Mouse (Mus musculus) T-helper 2 cell (primary cell): ENCODE measurements at regions not wholly inside any gene's neighbourhood (a gene's known extent, or its start where the extent isn't known, plus 50 kb on each side); places are given as distances from the start of the nearest gene placed in this dataset.

Experiments used
- in situ Hi-C: fragments of 300-600 bp; cut with MboI, MseI; formaldehyde crosslinking; loops from one replicate; pipeline ENCODE4 v1.15.1; 2025; ENCODE audit warnings: high pct_unique_total_duplicates

DNA sequence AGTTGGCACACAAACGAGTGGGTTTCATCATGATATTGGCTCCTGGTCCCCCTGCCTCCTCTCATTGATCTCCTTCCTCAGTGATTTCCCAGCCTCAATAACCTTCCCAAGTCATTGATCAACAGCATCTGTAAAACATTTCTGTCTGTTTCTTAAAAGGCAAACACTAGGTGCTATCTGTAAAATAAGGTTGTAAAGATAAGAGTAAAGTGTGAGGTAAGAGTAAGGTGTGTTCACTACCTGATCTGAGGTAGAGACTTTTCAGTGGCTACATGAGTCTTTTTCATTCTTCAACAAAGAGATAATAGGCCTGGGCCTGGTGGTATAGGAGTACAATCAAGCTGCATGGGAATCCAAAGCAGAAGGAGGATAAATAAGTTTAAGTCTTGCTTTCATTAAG lies 55.7 kb downstream of the Plk2 start:
- in situ Hi-C loops = no loop called here

DNA sequence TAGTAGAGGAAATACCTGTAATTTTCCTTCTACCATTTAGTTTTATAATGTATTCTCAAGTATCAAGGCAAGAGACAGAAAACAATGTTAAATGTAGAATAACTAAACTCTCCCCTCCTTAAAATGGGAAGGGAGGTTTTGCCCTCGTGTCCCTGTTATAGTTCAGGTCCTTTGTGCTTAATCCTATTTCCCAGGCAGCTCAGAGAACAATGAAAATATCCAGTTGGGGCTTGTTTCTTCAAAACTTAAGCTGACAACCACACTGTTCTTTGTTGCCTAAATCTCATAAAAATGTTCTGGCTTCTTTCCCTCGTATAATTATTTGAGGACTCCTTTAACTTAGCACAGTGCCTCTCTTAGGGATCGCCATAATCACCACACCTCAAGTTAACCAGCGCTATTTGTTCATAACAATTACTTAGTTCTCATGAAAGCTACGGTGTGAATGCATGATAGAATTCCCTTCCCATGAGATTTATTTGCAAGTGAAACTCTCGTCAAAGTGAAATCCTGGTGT lies 57.2 kb downstream of the Plk2 start:
- in situ Hi-C loops = no loop called here

DNA sequence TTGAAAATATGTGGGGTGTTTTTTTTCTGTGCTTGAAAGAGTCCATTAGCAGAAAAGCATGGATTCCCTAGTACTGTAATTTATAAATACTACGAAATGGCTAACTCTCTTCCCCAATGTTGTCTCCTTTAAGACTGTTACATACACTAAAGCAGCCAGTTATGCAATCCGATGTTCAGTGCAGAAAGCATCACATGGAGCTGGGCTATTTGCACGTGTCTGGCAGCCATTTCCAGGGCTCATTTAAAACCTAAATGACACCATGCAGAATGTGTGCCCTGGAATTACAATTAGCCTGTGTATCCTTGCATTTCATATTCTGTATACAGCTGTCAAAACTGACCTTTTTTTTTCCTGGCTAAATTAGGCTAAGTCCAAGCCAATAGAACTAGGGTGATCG lies 60.2 kb downstream of the Plk2 start:
- in situ Hi-C loops = no loop called here

DNA sequence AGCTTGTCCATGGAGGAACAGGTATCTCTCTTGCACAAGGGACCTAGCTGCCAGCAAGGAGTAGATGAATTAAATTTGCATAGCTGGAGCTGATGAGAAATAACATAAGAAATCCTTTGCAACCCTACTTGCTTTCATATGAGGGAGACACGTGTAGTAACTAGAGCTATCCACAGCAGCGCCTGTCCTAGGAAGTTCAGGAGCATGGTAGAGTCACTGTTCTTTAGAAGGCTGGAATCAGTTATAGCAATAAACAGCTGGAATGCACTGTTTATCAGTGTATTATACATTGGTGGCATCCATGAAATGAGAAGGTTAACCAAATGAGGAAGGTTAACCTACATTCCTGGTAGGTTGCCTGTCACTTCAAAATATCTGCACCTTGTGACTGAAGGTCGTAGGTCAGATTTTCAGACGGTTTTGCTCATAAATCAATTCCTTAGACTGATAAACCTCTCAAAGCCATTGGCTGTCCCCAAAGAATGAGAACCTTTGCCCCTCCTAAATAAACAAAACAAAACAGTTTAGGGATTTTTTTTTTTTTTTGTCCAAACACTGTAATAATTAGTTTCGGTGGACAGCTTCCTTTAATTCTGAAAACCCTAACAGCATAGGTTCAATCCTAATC lies 60.8 kb downstream of the Plk2 start:
- in situ Hi-C loops = no loop called here

DNA sequence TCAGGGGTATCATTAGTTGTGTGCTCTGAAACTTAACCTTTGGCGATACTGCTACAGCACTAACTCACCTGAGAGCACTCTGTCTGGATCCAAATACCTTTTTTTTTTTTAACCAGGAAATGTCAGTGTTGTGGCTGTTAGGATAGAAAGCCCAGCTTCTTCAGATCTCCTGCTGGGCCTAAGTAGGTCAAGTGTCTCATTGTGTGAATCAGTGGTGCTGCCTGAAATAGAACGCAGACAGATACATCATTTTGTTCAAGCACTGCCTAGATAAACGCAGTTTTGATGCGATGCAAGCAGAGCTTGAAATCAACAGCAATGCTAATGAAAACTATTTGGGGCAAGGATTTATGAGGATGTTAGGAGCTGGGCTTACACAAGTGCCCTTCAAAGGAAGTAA lies 63.9 kb downstream of the Plk2 start:
- in situ Hi-C loops = no loop called here

DNA sequence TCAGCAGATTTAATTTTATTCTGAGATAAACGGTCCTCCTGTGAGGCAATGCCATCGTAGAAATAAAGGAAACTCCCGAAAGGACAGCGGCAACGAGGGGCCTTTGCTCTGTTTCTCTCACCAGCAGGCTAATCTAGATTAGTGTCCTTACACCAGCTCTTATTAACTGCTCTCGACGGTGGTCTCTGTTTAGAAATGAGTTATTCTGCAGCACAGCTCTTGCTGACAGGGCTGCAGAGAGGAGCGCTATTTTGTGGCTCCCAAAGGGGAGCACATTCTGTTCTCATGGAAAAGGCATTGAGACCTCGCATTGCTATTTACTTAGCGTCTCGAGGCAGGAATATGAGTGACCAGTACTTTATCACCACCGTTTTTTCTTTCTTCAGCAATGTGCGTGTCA lies 66.7 kb downstream of the Plk2 start:
- in situ Hi-C loops = no loop called here

DNA sequence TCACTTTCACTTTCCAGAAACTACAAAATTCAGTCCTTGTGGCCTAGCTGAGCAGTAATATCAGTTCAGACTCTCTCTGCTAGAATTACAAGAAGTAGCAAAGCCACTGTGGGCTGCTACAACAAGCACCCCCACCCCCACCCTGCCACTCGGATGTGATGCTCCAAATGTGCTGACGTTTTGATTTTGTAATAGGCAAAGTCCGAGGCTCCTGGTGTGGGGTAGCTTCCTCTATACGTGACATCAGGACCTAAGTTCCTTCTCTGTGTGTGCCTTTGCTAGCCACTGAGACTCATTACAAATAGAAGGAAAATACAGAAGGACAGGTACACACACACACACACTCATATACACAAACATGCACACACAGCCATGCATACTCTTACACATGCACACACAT lies 76.7 kb downstream of the Plk2 start:
- in situ Hi-C loops = no loop called here

DNA sequence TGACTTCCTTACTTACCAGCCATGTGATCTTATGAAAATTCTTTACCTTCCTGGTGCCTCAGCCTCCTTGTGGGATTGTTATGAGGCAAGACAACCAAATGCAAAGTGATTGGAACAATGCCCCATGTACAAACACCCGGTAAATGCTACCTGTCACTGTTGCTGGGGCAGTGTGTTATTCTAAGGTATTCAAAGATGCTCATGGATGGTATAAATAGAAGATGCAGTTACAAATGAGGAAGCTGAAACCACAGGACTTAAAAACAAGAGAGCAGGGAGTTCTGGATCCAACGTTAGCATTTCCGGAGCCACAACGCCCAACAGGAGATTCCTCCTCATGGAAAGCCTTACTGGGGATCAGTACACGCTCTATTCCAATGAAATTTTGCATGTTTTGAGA lies 82.9 kb downstream of the Plk2 start:
- in situ Hi-C loops = no loop called here

DNA sequence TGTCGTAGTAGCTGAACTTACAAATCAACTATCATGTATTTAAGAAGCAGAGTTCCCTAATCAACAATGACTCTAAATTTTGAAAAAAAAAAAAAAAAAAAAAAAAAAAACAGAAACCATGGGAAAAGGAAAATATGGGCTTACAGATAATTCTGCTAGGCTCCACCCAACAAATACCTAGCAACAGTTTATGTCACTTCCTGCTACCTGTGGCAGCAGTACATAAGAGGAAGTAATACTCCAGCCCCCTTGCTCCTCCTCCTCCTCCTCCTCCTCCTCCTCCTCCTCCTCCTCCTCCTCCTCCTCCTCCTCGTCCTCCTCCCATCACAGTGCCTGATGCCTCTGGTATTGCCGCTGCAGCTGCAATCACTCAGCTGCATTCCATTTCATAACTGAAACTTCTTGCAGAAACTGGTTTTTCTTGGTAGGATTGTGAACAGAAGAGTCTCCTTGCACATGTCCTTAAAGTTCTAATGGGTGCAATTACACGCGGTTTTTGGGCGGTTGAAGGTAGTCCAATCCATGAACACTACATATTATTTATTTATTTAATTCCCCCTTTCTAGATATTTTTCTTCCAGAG lies 89.6 kb downstream of the Plk2 start:
- in situ Hi-C loops = no loop called here

DNA sequence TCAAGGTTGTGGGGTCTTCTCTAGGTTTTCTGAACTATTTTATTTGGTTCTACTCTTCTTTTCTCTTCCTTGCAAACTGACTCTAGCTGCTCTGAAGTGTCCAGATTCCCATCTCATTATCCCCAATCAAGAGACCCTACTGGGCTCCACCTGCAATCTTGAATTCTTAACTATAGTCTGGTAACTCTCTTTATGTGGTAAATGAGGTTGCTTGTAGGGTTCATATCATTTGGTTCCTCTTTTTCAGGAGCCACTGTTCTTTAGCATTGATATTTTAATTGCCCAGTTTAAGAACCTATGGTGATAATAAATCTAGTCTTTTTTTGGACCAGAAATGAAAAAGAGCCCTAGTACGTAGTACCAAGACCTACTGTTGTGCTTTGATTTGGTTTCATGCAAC lies 90.7 kb downstream of the Plk2 start:
- in situ Hi-C loops = no loop called here

DNA sequence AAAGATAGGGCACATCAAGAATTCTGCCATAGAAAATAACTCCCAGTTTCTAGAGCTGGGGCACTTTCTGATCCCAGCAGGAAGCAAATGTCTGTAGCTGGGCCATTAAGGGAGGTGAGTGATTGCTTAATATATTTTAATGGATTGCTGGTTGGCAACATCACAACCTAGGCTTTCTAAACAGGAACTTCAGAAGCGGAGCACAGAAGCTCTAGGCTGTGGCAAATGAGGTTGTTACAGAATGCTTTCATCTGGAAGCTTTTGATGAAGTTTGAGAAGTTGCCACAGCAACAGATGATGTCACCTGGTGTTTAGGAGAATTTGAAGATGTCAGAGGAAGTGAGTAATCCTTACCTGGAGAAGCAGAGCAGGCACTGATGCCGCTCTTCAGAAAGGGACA lies 95.3 kb downstream of the Plk2 start:
- in situ Hi-C loops = no loop called here

DNA sequence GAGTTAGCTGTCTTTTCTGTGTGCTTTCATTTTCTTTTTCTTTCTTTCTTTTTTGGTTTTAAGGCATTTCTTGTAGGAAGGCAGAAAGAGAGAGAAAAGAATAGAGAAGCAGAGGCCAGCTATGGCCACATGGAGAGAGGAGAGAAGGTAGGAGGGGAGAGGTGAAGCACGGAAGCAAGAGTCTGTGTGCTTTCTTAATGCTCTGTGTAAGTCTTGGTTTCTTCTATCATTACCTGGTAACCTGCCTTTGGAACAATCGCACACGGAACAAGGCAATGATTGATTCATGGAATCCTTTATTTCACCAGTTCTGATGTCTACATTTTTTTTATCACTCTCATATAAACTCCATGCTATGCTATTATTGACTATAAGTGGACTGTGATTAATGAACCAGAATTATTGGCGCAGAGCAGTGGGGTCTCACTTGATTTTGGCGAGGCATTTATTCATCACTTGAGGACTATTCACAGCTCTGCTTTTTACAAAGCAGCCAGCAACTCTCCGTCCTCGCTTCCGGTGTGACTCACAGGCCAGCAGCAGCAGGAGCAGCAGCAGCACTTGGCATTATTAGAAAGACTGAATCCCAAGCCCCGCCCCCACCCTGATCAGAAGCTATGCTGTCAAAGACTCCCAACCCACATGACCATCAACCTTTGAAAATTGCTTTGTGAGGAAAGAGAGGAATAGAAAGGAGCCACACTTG lies 97.6 kb downstream of the Plk2 start:
- in situ Hi-C loops = no loop called here

DNA sequence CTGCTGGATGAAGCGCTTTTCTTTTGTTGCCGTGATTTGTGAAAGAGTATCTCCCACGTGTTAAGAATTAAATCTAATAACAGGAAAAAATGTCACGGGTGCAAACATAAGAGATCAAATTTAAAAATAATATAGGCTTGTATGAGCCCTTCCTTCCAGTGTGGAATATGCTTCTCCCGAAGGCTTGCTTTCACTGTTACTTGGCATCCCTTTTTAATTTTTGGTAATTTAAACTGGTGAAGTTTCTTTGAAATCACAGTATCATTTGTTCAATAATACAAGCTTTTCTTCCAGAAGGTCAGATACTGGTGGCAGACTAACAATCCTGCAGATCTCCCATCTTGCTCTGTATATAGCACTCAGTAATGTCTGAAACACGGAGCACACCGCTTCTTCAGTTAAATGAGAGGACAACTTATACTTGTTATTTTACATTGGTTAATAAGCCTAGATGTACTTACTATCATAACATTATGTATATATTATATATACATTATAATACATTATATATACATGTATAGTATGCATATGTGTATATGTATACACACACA lies 98.2 kb downstream of the Plk2 start:
- in situ Hi-C loops = no loop called here

DNA sequence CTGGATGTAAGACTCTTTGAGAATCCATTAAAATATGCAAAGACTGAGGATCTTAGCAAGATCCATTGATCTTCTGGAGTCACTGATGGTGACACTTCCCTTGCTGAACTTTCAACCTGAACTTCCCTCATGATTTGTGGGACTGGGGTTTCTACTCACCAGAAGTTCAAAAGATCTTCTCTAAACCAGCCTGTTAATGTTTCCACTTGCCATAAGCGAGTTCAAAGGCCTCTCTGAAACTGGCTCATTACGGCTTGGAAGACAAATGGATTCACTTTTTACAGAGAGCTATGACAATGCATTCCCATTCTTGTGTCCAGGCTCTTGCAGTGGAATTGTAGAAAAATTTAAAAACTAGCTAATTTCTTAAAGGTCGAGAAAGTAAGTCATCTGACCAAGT lies 102.6 kb downstream of the Plk2 start:
- in situ Hi-C loops = no loop called here

DNA sequence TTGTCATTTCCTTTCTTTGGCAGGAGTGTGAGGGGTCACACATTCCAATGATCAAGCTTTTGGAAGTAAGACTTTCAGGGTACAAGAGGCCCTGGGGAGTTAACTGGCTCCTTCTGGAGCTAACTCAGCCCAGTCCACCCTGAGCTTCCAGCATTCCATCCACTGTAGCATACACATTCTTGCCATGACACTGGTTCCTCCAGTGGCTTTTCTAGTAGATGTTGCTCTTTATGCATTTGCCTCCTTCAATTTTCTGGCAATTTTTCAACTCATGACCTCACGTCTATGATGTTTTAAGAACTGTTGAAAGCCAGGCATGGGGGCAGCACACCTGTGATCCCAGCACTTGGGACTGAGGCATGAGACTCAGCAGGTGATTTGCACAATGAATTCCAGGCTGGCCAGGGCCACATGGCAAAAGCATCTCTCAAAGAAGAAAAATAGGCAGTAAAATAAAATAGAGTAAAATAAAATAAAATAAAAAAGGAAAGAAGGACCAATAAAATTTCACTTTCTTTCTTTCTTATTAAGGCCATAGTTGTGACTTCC lies 113.0 kb downstream of the Plk2 start:
- in situ Hi-C loops = no loop called here

DNA sequence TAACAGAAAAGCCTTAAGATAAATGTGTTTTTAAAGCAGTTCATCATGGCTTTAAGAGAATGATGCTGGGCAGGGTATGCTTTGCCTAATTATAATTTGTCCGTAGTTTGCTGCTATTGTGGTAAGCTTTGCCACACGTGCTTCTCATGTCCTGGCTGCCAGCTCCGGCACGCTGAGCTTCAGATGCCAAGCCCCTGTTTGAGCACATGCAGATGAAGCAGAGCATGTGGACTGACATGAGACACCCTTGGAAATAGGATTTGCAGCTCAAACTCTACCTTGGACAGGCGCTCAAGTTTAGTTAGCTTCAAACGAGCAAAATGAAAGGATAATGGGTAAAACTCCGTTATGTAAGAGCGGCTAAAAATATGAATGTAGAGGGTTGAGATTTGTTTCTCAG lies 123.1 kb downstream of the Plk2 start:
- in situ Hi-C loops = no loop called here

DNA sequence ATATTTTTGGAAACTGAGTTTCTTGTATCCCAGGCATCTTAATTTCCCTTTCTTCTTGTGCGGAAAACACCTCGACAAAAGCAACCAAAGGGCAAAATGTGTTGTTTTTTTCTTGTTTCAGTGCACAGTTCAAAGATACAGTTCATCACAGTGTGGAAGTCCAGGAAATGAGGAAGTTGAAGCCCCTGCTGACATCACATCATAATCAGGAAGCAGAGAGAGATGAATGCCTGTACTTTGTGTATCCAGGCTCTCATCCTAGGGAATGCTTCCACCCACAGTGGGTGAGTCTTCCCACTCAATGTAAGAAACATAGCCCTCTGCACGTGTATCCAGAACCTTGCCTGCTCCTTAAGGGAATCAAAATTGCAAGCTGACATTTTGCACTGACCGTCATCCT lies 128.1 kb downstream of the Plk2 start:
- in situ Hi-C loops = no loop called here

DNA sequence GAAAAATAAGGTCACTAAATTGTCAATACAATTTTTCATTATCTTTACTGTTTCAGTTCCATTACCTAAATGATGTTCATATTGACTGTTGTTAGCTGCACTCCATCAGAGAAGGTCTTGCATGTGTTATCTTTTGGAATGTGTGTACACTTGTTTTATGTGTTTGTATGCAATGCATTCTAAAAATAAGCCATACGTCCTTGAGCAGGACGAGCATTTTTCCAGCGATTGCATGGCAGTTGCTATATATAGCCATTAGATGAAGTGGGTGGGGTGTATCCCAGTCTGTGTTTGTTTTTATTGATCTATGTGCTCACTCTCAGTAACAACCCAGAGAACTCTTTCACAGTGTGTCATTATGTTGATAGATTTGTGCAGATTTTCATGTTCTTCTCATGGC lies 132.8 kb downstream of the Plk2 start:
- in situ Hi-C loops = no loop called here

DNA sequence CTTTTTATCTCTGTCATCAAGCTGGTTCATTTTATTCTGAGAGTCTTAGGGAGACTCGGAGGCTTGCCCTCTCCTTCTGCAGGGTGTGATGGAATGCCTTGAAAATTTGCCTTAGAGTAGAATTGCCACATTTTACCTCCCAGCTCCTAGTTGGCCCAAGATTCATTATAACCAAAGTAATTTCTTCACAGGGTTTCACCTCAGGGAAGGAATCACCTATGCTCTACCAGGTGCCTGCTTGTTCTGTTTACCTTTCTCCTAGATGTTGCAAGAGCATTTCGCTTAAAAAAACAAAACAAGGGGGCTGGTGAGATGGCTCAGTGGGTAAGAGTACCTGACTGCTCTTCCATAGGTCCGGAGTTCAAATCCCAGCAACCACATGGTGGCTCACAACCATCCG lies 134.8 kb downstream of the Plk2 start:
- in situ Hi-C loops = no loop called here

DNA sequence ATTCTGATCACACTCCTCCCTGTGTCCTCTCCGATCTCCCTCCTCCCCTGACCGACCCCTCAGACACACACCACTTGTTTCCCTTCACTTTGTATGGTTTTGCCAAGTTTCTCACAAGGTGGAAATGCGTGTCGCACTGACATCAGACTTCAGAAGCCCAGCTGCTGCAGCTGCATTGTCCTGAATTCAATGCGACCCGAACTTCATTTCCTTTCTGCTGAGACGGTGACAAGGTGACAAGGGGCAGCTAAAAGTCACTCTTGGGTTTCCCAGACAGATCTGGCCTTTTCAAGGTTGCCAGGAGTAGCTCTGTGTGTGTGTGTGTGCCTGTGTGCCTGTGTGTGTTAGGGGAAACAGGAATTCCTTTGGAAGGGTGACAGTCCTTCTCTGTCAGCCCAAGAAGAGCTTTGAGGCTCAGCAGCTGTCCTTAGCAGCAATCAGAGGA lies 139.5 kb downstream of the Plk2 start:
- in situ Hi-C loops = no loop called here

DNA sequence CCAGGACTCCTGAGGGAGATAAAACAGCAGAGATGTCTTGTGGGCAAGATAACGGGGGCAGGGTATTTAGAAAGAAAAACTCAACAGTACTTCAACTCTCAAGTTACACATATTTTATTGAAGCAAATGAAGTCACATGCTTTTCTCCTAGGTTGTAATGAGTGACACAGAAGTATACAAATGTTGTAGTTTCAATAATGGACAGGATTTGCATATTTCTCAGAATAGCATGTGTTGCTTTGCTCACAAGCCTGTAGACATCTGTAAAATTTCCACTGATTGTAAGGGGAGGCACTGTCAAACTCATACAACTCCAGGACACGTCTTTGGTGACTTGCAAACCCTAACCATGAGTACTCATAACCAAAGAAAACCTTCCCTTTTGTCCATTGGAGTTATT lies 140.9 kb downstream of the Plk2 start:
- in situ Hi-C loops = no loop called here

DNA sequence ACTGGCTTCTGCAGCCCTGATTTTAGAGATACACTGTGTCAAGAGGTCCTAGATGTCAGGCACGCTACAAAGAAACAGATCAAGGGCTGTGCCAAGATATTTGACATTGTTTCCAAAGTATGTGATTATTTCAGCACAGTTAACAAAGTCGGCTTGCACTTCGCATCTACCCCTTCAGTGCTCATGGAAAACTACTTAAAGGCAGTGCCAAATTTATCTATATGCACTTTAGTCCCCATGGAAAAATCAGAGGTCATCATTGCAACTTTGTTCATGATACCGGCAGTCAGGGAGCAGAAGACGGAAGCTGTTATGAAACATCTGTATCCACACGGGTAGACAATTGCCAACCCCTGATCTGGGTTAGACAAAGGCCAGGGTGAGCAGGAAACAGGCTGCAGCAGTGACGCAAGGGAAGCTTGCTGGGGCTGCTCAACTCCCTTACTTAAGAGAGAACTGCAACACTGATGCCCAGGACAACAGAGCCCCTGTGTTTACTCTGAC lies 143.2 kb downstream of the Plk2 start:
- in situ Hi-C loops = no loop called here
